Mouse (Mus musculus) cortical plate, adult 2 months (tissue): ENCODE data around the gene Kcnk13. TPM values are rescaled to one million over a fixed set of nuclear protein-coding genes. Genes with fewer than 3 reads are reported as not detected.

ENCODE experiments used
- H3K27ac ChIP-seq: fragments of 200-500 bp; 2 replicates; pipeline ENCODE4 v1.5.1; 2012; ENCODE audit warnings: low read length, control low read depth, inconsistent platforms; ENCODE audit not compliant: insufficient read depth
- H3K4me1 ChIP-seq: fragments of 200-500 bp; 2 replicates; pipeline ENCODE4 v1.6.1; 2011; ENCODE audit warnings: low read length; ENCODE audit not compliant: control insufficient read depth, insufficient read depth
- H3K4me3 ChIP-seq: fragments of 200-500 bp; 2 replicates; pipeline ENCODE4 v1.5.1; 2011; ENCODE audit warnings: mild to moderate bottlenecking, low read length, control low read depth; ENCODE audit not compliant: insufficient read depth
- CTCF ChIP-seq: fragments of 200-500 bp; IDR thresholded peaks from 2 replicates; pipeline ENCODE4 v1.5.1; 2011; ENCODE audit warnings: mild to moderate bottlenecking, control low read depth, low read length; ENCODE audit not compliant: insufficient read depth; ENCODE audit errors: extremely low read depth
- POLR2A ChIP-seq: fragments of 200-500 bp; IDR thresholded peaks from 2 replicates; pipeline ENCODE4 v1.6.1; 2011; ENCODE audit warnings: mild to moderate bottlenecking, low read length, control low read depth; ENCODE audit not compliant: insufficient read depth; ENCODE audit errors: extremely low read depth
- polyA plus RNA-seq: library from polyadenylated mRNA; depleted of rRNA; stranded (reverse); fragments of >200 nt; gene quantifications from 2 replicates; pipeline ENCODE4 v1.2.3, GENCODE M21; 2012; rRNA removed

The Kcnk13 gene
- polyA plus RNA-seq, 1 experiment: 6.0 TPM

DNA sequence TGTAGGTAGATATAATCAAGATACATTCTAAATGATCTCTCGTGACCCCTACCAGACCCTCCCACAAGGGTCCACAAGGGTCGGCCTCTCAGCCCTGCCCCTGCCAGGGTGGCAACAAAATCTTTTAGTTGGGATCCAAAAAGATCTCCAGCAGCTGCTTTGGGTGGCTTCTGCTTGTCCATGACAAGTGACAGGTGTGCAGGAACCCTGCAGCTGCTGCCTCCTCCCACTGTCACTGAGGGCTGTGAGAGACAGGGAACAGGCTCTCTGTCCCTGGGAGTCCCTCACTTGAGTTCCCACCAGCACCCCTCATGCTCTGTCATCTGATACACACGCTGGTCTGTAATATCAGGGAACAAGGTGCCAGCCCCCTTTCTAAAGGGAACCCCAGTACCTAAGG, 137.4 kb downstream of the Kcnk13 start:
- H3K4me1 ChIP-seq: peaks cover under 1% of the 10 kb centered on the region
- TF ChIP-seq CTCF (no peak), POLR2A (no peak)
- no peak overlapping the region for H3K27ac ChIP-seq
- no peak overlapping the region for H3K4me3 ChIP-seq

DNA sequence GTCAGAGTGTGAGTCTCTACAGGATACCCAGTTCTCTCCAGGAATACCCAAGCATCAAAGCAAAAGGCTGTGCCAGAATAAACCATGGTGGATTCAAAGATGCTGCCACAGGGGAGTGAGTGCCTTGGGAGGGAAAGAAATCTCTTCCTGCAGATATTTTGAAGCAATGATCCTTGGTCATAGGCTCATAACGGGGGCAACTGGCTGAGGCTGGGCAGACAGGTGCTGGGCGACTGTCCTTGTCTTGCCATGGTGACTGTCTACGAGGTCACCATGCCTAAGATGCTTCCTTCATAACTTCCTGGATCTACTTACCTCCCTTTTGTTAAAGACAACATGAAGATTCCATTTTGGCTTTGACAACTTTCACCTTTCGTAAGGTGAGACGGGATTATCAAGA, 140.2 kb downstream of the Kcnk13 start:
- no peak for TF ChIP-seq POLR2A
- TF ChIP-seq CTCF: no peak
- H3K4me1 ChIP-seq: peaks cover 2% of the 10 kb centered on the region
- H3K4me3 ChIP-seq: no peak overlapping the region
- H3K27ac ChIP-seq: no peak overlapping the region

- Histone ChIP-seq H3K4me1 (peaks cover 4% of the 10 kb centered on the region), H3K4me3 (no peak overlapping the region), H3K27ac (no peak overlapping the region)
- TF ChIP-seq CTCF (peak; percentile 87), POLR2A (no peak)
These were observed 142.1 kb downstream of the Kcnk13 start for GRCm38 (mm10) chr12:100106275-100106895.

DNA sequence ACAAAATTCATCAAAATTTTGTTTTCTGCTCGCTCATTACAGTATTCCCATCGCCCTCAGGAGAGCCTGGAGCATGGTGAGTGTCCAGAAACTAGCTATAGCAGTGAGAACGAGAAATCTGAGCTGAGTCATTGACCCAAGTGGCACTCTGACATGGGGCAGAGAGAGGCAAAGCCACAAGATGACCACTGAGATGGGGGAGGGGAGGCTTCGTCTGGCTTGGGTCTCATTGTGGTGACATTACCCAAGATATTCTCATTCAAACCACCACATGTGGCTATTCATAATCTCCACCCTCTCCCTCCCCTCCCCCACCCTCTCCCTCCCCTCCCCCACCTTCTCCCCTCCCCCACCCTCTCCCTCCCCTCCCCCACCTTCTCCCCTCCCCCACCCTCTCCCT, 143.1 kb downstream of the Kcnk13 start:
- Histone ChIP-seq H3K4me3 (no peak overlapping the region), H3K27ac (no peak overlapping the region), H3K4me1 (peaks cover 6% of the 10 kb centered on the region)
- TF ChIP-seq CTCF (no peak), POLR2A (no peak)

GRCm38 (mm10) chr12:100109986-100110696, 145.8 kb downstream of the Kcnk13 start, which contains the start of gene Psmc1:
Gene Psmc1 (plus strand): TSS chr12:100110154.
- no peak for TF ChIP-seq CTCF
- peak; percentile 87 for TF ChIP-seq POLR2A
- H3K4me1 ChIP-seq: peaks cover 6% of the 10 kb centered on the region
- H3K4me3 ChIP-seq: peak within 1 kb of the TSS; percentile 90

More at GRCm38 (mm10) chr12:100109986-100110696, 145.8 kb downstream of the Kcnk13 start, which contains the start of gene Psmc1:
- peak within 1 kb of the TSS; percentile 90 for H3K27ac ChIP-seq

Other genes starting within 250 kb of the Kcnk13 start
- gene Efcab11, start 80.1 kb upstream of the Kcnk13 start, polyA plus RNA-seq: 0.26 and 0.75 TPM in 2 replicates
- gene Tdp1, start 80.0 kb upstream of the Kcnk13 start, polyA plus RNA-seq: 20.3 and 21.4 TPM in 2 replicates
- gene Psmc1, start 145.7 kb downstream of the Kcnk13 start, polyA plus RNA-seq: 143 and 149 TPM in 2 replicates
- gene Nrde2, start 195.2 kb downstream of the Kcnk13 start, polyA plus RNA-seq: 11.8 and 12.3 TPM in 2 replicates
- gene Calm1, start 234.9 kb downstream of the Kcnk13 start, polyA plus RNA-seq: 1,823 and 1,842 TPM in 2 replicates